Mouse (Mus musculus) forebrain, embryonic 11.5 days (tissue): ENCODE results near the gene Kif1c. TPM values are rescaled to one million over a fixed set of nuclear protein-coding genes. Genes with fewer than 3 reads are reported as not detected.
A peak's percentile ranks its signal among the peaks of the same experiment; 100 is the strongest.

ENCODE experiments used
- ATAC-seq: fragments of 200-750 bp; cut with Nextera tagmentation; replicated peaks from 2 replicates; pipeline ENCODE4 v1.8.0; 2017; ENCODE audit warnings: moderate TSS enrichment; ENCODE audit not compliant: low FRiP score
- DNase-seq: peaks from one replicate; pipeline ENCODE4 v3.0.0-alpha.2; 2017; ENCODE audit warnings: low spot score
- H3K27ac ChIP-seq: fragments of 300-500 bp; sonication (generic); 2 replicates; pipeline ENCODE4 v1.5.1; 2014; ENCODE audit warnings: low read depth, low read length
- H3K27me3 ChIP-seq: fragments of 300-500 bp; sonication (generic); 2 replicates; pipeline ENCODE4 v1.6.1; 2014; ENCODE audit warnings: mild to moderate bottlenecking, low read length, mixed read lengths; ENCODE audit not compliant: control insufficient read depth, insufficient read depth
- H3K36me3 ChIP-seq: fragments of 300-500 bp; sonication (generic); 2 replicates; pipeline ENCODE4 v1.6.1; 2014; ENCODE audit warnings: mild to moderate bottlenecking, low read length, moderate library complexity, mixed read lengths; ENCODE audit not compliant: control insufficient read depth, insufficient read depth
- H3K4me1 ChIP-seq: fragments of 300-500 bp; sonication (generic); replicated peaks from 2 replicates; pipeline ENCODE4 v1.6.1; 2014; ENCODE audit warnings: low read length, mixed read lengths; ENCODE audit not compliant: control insufficient read depth, insufficient read depth
- H3K4me2 ChIP-seq: fragments of 300-500 bp; sonication (generic); 2 replicates; pipeline ENCODE4 v1.6.1; 2014; ENCODE audit warnings: low read depth, mild to moderate bottlenecking, low read length, moderate library complexity, mixed read lengths; ENCODE audit not compliant: severe bottlenecking
- H3K4me3 ChIP-seq: fragments of 300-500 bp; sonication (generic); 2 replicates; pipeline ENCODE4 v1.5.1; 2014; ENCODE audit warnings: low read depth, low read length
- H3K9ac ChIP-seq: fragments of 300-500 bp; sonication (generic); 2 replicates; pipeline ENCODE4 v1.6.1; 2014; ENCODE audit warnings: low read length
- H3K9me3 ChIP-seq: fragments of 300-500 bp; sonication (generic); 2 replicates; pipeline ENCODE4 v1.6.1; 2016; ENCODE audit warnings: low read length, mixed read lengths; ENCODE audit not compliant: control insufficient read depth
- WGBS: fragments of 180-500 bp; shearing (Covaris S2); extraction: QIAGEN DNeasy Blood & Tissue Kit; methylation state at CpG from one replicate; pipeline ENCODE4 v1.1.7; 2014; 5-methylcytosine and 5-hydroxymethylcytosine counted together
- polyA plus RNA-seq: library from polyadenylated mRNA; unstranded; fragments of >200 nt; fragmentation: Nextera tagmentation; extraction: Ambion mirVana; gene quantifications from 2 replicates; pipeline ENCODE4 v1.2.1, GENCODE M21; 2014

Gene Kif1c
- polyA plus RNA-seq, 1 experiment from 2014 or later: 6.9 TPM

GRCm38 (mm10) chr11:70669582-70670345 is 30.6 kb upstream of the Kif1c start:
- Histone ChIP-seq H3K27ac (peak overlapping the region; percentile 93), H3K4me2 (peak overlapping the region; percentile 94), H3K9ac (peak overlapping the region; percentile 81), H3K27me3 (no peaks in the 10 kb centered on the region), H3K4me1 (peaks cover 4% of the 10 kb centered on the region; the same call in 1 of the 2 replicates), H3K9me3 (no peaks in the 10 kb centered on the region), H3K36me3 (peaks cover 1% of the 10 kb centered on the region; the same call in 1 of the 2 replicates), H3K4me3 (peak overlapping the region; percentile 69)
- WGBS: under 1% methylated on average over 31 of the region's 31 CpGs
- DNase-seq: peak; percentile 87
- peak; percentile 42 for ATAC-seq

DNA sequence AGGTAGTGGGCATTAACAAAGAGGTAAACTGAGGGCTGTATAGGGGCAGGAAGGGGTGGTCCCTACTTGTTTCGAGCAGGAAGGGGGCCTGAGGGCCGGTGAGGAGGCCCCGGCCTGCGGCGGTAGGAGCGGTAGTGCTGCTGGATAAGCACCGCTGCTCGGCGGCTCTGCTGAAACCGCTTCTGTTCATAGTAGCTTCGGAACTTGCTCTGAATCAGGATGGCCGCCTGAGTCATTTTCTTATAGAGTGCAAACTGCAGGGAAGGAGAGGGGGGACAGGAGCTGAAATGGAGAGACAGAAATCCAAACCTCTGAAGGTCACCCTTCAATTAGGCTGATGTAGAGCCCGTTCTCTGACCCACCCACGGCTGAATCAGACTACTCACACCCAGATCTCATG is 29.9 kb upstream of the Kif1c start:
- Histone ChIP-seq H3K36me3 (no peaks in the 10 kb centered on the region), H3K27ac (peak overlapping the region; percentile 93; the same call in 1 of the 2 replicates), H3K4me2 (peak overlapping the region; percentile 94), H3K9ac (peak overlapping the region; percentile 81), H3K4me1 (peaks cover 4% of the 10 kb centered on the region; the same call in 1 of the 2 replicates), H3K27me3 (no peaks in the 10 kb centered on the region), H3K4me3 (peak overlapping the region; percentile 69), H3K9me3 (no peaks in the 10 kb centered on the region)
- ATAC-seq (no peak), DNase-seq (no peak)
- 50% methylated on average over 14 of the region's 14 CpGs for WGBS

- Histone ChIP-seq H3K4me1 (peaks cover 4% of the 10 kb centered on the region; the same call in 1 of the 2 replicates), H3K36me3 (no peaks in the 10 kb centered on the region; the same call in 1 of the 2 replicates), H3K27me3 (no peaks in the 10 kb centered on the region), H3K9me3 (no peaks in the 10 kb centered on the region), H3K4me3 (no peak overlapping the region), H3K9ac (no peak overlapping the region), H3K27ac (no peak overlapping the region), H3K4me2 (no peak overlapping the region)
- peak; percentile 49 for DNase-seq
- no peak for ATAC-seq
- WGBS: 80% methylated on average over 16 of the region's 16 CpGs
Measured at GRCm38 (mm10) chr11:70671333-70672047, 28.9 kb upstream of the Kif1c start.

DNA sequence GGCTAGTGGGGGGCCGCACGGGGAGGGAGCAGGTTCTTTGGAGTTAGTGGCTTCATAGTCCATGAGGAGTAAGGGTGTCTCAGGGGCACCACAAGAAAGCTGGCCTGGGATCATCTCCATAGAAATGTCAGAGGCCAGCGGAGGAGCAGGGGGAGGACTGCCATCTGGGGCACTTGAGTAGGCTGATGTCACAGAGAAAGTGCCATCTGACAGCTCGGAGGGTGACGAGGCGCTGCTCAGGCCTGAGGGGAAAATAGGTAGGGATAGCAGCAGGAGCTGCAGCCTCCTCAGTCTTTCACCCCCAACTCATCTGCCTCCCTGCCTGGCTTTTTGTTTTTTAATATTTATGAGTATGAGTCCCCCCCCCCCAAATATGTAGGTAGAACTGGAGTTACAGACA is 26.3 kb upstream of the Kif1c start:
- H3K27me3 ChIP-seq: no peaks in the 10 kb centered on the region
- 60% methylated on average over 6 of the region's 6 CpGs for WGBS
- H3K27ac ChIP-seq: no peak overlapping the region
- H3K4me2 ChIP-seq: no peak overlapping the region
- H3K4me1 ChIP-seq: peaks cover 4% of the 10 kb centered on the region; the same call in 1 of the 2 replicates
- ATAC-seq (no peak), DNase-seq (peak; percentile 49)
- H3K36me3 ChIP-seq: no peaks in the 10 kb centered on the region; the same call in 1 of the 2 replicates
- H3K4me3 ChIP-seq: no peak overlapping the region
- no peak overlapping the region for H3K9ac ChIP-seq
- H3K9me3 ChIP-seq: no peaks in the 10 kb centered on the region

- peak; percentile 50 for DNase-seq
- Histone ChIP-seq H3K9me3 (no peaks in the 10 kb centered on the region), H3K36me3 (no peaks in the 10 kb centered on the region; the same call in 1 of the 2 replicates), H3K4me1 (peaks cover 4% of the 10 kb centered on the region; the same call in 1 of the 2 replicates), H3K9ac (no peak overlapping the region), H3K27ac (no peak overlapping the region), H3K4me3 (no peak overlapping the region), H3K4me2 (no peak overlapping the region), H3K27me3 (no peaks in the 10 kb centered on the region)
- ATAC-seq: no peak
- WGBS: 59% methylated on average over 11 of the region's 11 CpGs
Measured at GRCm38 (mm10) chr11:70674501-70674900, 25.8 kb upstream of the Kif1c start.

DNA sequence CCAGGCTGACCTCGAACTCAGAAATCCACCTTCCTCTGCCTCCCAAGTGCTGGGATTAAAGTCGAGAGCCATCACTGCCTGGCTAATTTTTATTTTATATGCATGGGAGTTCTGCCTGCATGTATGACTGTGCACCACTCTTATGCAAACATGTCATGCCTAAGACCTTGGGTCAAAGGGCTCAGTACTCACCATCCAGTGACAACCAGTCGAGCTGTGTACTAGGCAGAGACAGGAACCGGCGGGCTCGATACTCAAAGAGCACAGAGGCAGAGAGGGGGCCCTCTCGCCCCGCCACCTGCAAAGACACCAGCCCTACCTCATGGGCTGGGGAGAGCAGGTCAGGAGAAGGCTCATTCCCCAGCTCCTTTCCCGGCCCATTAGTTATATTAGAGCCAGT is 22.3 kb upstream of the Kif1c start:
- 83% methylated on average over 9 of the region's 9 CpGs for WGBS
- no peaks in the 10 kb centered on the region for H3K27me3 ChIP-seq

GRCm38 (mm10) chr11:70678576-70678975 is 21.8 kb upstream of the Kif1c start:
- H3K4me1 ChIP-seq: peaks cover 8% of the 10 kb centered on the region; the same call in 1 of the 2 replicates
- H3K4me3 ChIP-seq: no peak overlapping the region
- DNase-seq (peak; percentile 13), ATAC-seq (no peak)
- no peaks in the 10 kb centered on the region; the same call in 1 of the 2 replicates for H3K36me3 ChIP-seq
- WGBS: 77% methylated on average over 2 of the region's 2 CpGs
- no peaks in the 10 kb centered on the region for H3K27me3 ChIP-seq
- no peak overlapping the region for H3K4me2 ChIP-seq
- H3K9ac ChIP-seq: no peak overlapping the region
- H3K27ac ChIP-seq: no peak overlapping the region
- no peaks in the 10 kb centered on the region for H3K9me3 ChIP-seq

More for the DNA sequence above, 22.3 kb upstream of the Kif1c start:
- Histone ChIP-seq H3K36me3 (no peaks in the 10 kb centered on the region; the same call in 1 of the 2 replicates), H3K9me3 (no peaks in the 10 kb centered on the region), H3K27ac (no peak overlapping the region), H3K4me2 (no peak overlapping the region), H3K4me1 (peaks cover 8% of the 10 kb centered on the region; the same call in 1 of the 2 replicates), H3K4me3 (no peak overlapping the region), H3K9ac (no peak overlapping the region)
- DNase-seq (peak; percentile 37), ATAC-seq (no peak)

- 95% methylated on average over 8 of the region's 8 CpGs for WGBS
- Histone ChIP-seq H3K36me3 (no peaks in the 10 kb centered on the region; the same call in 1 of the 2 replicates), H3K9me3 (no peaks in the 10 kb centered on the region), H3K4me2 (no peak overlapping the region), H3K27ac (no peak overlapping the region), H3K9ac (no peak overlapping the region), H3K27me3 (no peaks in the 10 kb centered on the region), H3K4me3 (no peak overlapping the region), H3K4me1 (peaks cover 8% of the 10 kb centered on the region; the same call in 1 of the 2 replicates)
- DNase-seq (no peak), ATAC-seq (no peak)
Measured at GRCm38 (mm10) chr11:70679361-70679760, 21.0 kb upstream of the Kif1c start.
